Mouse (Mus musculus) forebrain, embryonic 12.5 days (tissue): ENCODE measurements around the gene Zdhhc24. TPM values are rescaled to one million over a fixed set of nuclear protein-coding genes. Genes with fewer than 3 reads are reported as not detected.

ENCODE experiments used
- ATAC-seq: fragments of 200-750 bp; cut with Nextera tagmentation; 2 replicates; pipeline ENCODE4 v1.8.0; 2017; ENCODE audit warnings: moderate TSS enrichment; ENCODE audit not compliant: low FRiP score
- H3K27ac ChIP-seq: fragments of 300-500 bp; sonication (generic); 2 replicates; pipeline ENCODE4 v1.5.1; 2016; ENCODE audit warnings: mild to moderate bottlenecking
- H3K27me3 ChIP-seq: fragments of 300-500 bp; sonication (generic); 2 replicates; pipeline ENCODE4 v1.6.1; 2016; ENCODE audit warnings: mild to moderate bottlenecking
- H3K36me3 ChIP-seq: fragments of 300-500 bp; sonication (generic); replicated peaks from 2 replicates; pipeline ENCODE4 v1.6.1; 2016; ENCODE audit warnings: mild to moderate bottlenecking
- H3K4me1 ChIP-seq: fragments of 300-500 bp; sonication (generic); 2 replicates; pipeline ENCODE4 v1.6.1; 2016
- H3K4me2 ChIP-seq: fragments of 300-500 bp; sonication (generic); 2 replicates; pipeline ENCODE4 v1.6.1; 2016; ENCODE audit warnings: mild to moderate bottlenecking, moderate library complexity
- H3K4me3 ChIP-seq: fragments of 300-500 bp; sonication (generic); replicated peaks from 2 replicates; pipeline ENCODE4 v1.5.1; 2016; ENCODE audit warnings: mild to moderate bottlenecking
- H3K9ac ChIP-seq: fragments of 300-500 bp; sonication (generic); 2 replicates; pipeline ENCODE4 v1.6.1; 2016; ENCODE audit warnings: mild to moderate bottlenecking
- H3K9me3 ChIP-seq: fragments of 300-500 bp; sonication (generic); 2 replicates; pipeline ENCODE4 v1.6.1; 2016
- WGBS: fragments of 180-500 bp; shearing (Covaris S2); methylation state at CpG from one replicate; pipeline ENCODE4 v1.1.7; 2016; 5-methylcytosine and 5-hydroxymethylcytosine counted together
- polyA plus RNA-seq: library from polyadenylated mRNA; unstranded; fragments of >200 nt; fragmentation: Nextera tagmentation; extraction: Ambion mirVana; gene quantifications from 2 replicates; pipeline ENCODE4 v1.2.1, GENCODE M21; 2016

Zdhhc24 gene
- polyA plus RNA-seq, 1 experiment from 2014 or later = 17.5 TPM

- no peaks in the 10 kb centered on the region for H3K9me3 ChIP-seq
- 96% methylated on average over 11 of the region's 11 CpGs for WGBS
- H3K36me3 ChIP-seq = peaks cover 60% of the 10 kb centered on the region
- no peak overlapping the region for H3K9ac ChIP-seq
- H3K27me3 ChIP-seq = no peaks in the 10 kb centered on the region
- H3K4me1 ChIP-seq = peaks cover 24% of the 10 kb centered on the region
- ATAC-seq = no peak
- H3K4me2 ChIP-seq = no peak overlapping the region
- no peak overlapping the region for H3K4me3 ChIP-seq
- H3K27ac ChIP-seq = no peak overlapping the region
Measured at GRCm38 (mm10) chr19:4925121-4925860, 46.8 kb downstream of the Zdhhc24 start.

- peak; percentile 98 for ATAC-seq
- Histone ChIP-seq H3K9ac (peak within 1 kb of the TSS; percentile 61), H3K4me2 (peak within 1 kb of the TSS; percentile 75), H3K9me3 (no peaks in the 10 kb centered on the region), H3K4me3 (peak within 1 kb of the TSS; percentile 61), H3K27ac (peak within 1 kb of the TSS; percentile 80), H3K4me1 (peaks cover 24% of the 10 kb centered on the region), H3K36me3 (peaks cover 33% of the 10 kb centered on the region), H3K27me3 (no peaks in the 10 kb centered on the region; the same call in 1 of the 2 replicates)
- WGBS = under 1% methylated on average over 32 of the region's 32 CpGs
Measured at GRCm38 (mm10) chr19:4927904-4928531, 49.5 kb downstream of the Zdhhc24 start, which contains the start of gene Dpp3. Dpp3 (minus strand) TSS chr19:4928287.

GRCm38 (mm10) chr19:4928781-4929180, 50.3 kb downstream of the Zdhhc24 start:
- Histone ChIP-seq H3K27ac (peak overlapping the region; percentile 80), H3K4me3 (peak overlapping the region; percentile 61), H3K36me3 (peaks cover 26% of the 10 kb centered on the region), H3K27me3 (no peaks in the 10 kb centered on the region; the same call in 1 of the 2 replicates), H3K4me2 (peak overlapping the region; percentile 75), H3K9ac (peak overlapping the region; percentile 61), H3K9me3 (no peaks in the 10 kb centered on the region), H3K4me1 (peaks cover 24% of the 10 kb centered on the region)
- ATAC-seq = no peak; the same call in 1 of the 2 replicates
- WGBS = 63% methylated on average over 5 of the region's 5 CpGs

Other genes with a start within 250 kb of the Zdhhc24 start
- gene Gm960, start 180.0 kb upstream of the Zdhhc24 start, polyA plus RNA-seq = 4.5 and 5.4 TPM in 2 replicates
- gene Sptbn2, start 167.5 kb upstream of the Zdhhc24 start, polyA plus RNA-seq = 25.2 and 27.3 TPM in 2 replicates
- gene Rbm4b, start 122.2 kb upstream of the Zdhhc24 start, polyA plus RNA-seq = 151 and 159 TPM in 2 replicates
- 86.4 and 95.2 TPM in 2 replicates for gene Rbm4, start 84.8 kb upstream of the Zdhhc24 start, polyA plus RNA-seq
- gene Gm21992, start 67.1 kb upstream of the Zdhhc24 start, polyA plus RNA-seq = 39.0 and 42.9 TPM in 2 replicates
- 120 and 133 TPM in 2 replicates for gene Rbm14, start 67.0 kb upstream of the Zdhhc24 start, polyA plus RNA-seq
- 34.6 and 37.9 TPM in 2 replicates for gene Ccs, start 39.3 kb upstream of the Zdhhc24 start, polyA plus RNA-seq
- 0.19 TPM in 2 replicates for gene Ccdc87, start 39.3 kb upstream of the Zdhhc24 start, polyA plus RNA-seq
- gene Ctsf, start 23.5 kb upstream of the Zdhhc24 start, polyA plus RNA-seq = 30.0 and 30.9 TPM in 2 replicates
- 1.2 and 1.3 TPM in 2 replicates for gene Actn3, start 759 bp upstream of the Zdhhc24 start, polyA plus RNA-seq
- 6.8 and 8.0 TPM in 2 replicates for gene Bbs1, start 28.0 kb downstream of the Zdhhc24 start, polyA plus RNA-seq
- gene Dpp3, start 49.6 kb downstream of the Zdhhc24 start, polyA plus RNA-seq = 159 and 170 TPM in 2 replicates
- 4.3 and 5.2 TPM in 2 replicates for gene Peli3, start 64.5 kb downstream of the Zdhhc24 start, polyA plus RNA-seq
- gene Mrpl11, start 83.5 kb downstream of the Zdhhc24 start, polyA plus RNA-seq = 130 and 138 TPM in 2 replicates
- 0.09 and 0.14 TPM in 2 replicates for gene Npas4, start 111.6 kb downstream of the Zdhhc24 start, polyA plus RNA-seq
- 7.2 and 7.4 TPM in 2 replicates for gene Slc29a2, start 145.2 kb downstream of the Zdhhc24 start, polyA plus RNA-seq
- 37.6 and 37.9 TPM in 2 replicates for gene B4gat1, start 160.2 kb downstream of the Zdhhc24 start, polyA plus RNA-seq
- gene AC124502.3, start 160.2 kb downstream of the Zdhhc24 start, polyA plus RNA-seq = 2.5 and 3.4 TPM in 2 replicates
- gene Brms1, start 162.7 kb downstream of the Zdhhc24 start, polyA plus RNA-seq = 57.5 and 60.3 TPM in 2 replicates
- gene Rin1, start 171.8 kb downstream of the Zdhhc24 start, polyA plus RNA-seq = 0.87 and 1.6 TPM in 2 replicates
- 16.4 and 17.1 TPM in 2 replicates for gene Cd248, start 189.4 kb downstream of the Zdhhc24 start, polyA plus RNA-seq
- 1.7 and 2.0 TPM in 2 replicates for gene Tmem151a, start 206.9 kb downstream of the Zdhhc24 start, polyA plus RNA-seq
- 54.4 and 56.4 TPM in 2 replicates for gene Yif1a, start 209.9 kb downstream of the Zdhhc24 start, polyA plus RNA-seq
- gene Cnih2, start 219.9 kb downstream of the Zdhhc24 start, polyA plus RNA-seq = 168 and 180 TPM in 2 replicates
- 232 and 237 TPM in 2 replicates for gene Rab1b, start 228.4 kb downstream of the Zdhhc24 start, polyA plus RNA-seq
- 45.8 and 46.0 TPM in 2 replicates for gene Klc2, start 239.9 kb downstream of the Zdhhc24 start, polyA plus RNA-seq